ENCODE assay signal across 8 mouse cellular contexts in genomic region chr8:122548891-122549439, GRCm38 (mm10). TPM values are rescaled to one million over a fixed set of nuclear protein-coding genes. Genes with fewer than 3 reads are reported as not detected.
DNase-seq lines count a peak whose midpoint lies in the region; ATAC-seq lines count a peak whose summit lies in the region.

No protein-coding gene starts in this region.

- H3K27ac ChIP-seq in heart, embryonic 13.5 days (replicated peaks) = peak overlapping the region; percentile 84
- H3K27ac ChIP-seq in limb, embryonic 15.5 days = 0 out of 2 replicates have a peak overlapping the region, but pooled peaks have one; percentile 40

- H3K27me3 ChIP-seq in heart, embryonic 13.5 days (replicated peaks) = no peaks in the 10 kb centered on the region
- H3K27me3 ChIP-seq in limb, embryonic 15.5 days = no peaks in the 10 kb centered on the region

- H3K4me3 ChIP-seq in heart, embryonic 13.5 days = peak overlapping the region; percentile 72
- no peak overlapping the region for H3K4me3 ChIP-seq in limb, embryonic 15.5 days

- intact Hi-C loops in heart, postnatal 36 days (cut with DNase I) = loop anchor here (2.0 kb wide), 1 partner anchor 32 kb away; no protein-coding TSS in a partner anchor

- H3K4me2 ChIP-seq in heart, embryonic 13.5 days = peak overlapping the region; percentile 80
- peak overlapping the region; percentile 87 for H3K4me2 ChIP-seq in limb, embryonic 15.5 days

- H3K4me1 ChIP-seq in heart, embryonic 13.5 days = peaks cover 66% of the 10 kb centered on the region
- H3K4me1 ChIP-seq in limb, embryonic 15.5 days = peaks cover 51% of the 10 kb centered on the region

- no peaks in the 10 kb centered on the region for H3K9me3 ChIP-seq in heart, embryonic 13.5 days
- no peaks in the 10 kb centered on the region for H3K9me3 ChIP-seq in limb, embryonic 15.5 days

- H3K9ac ChIP-seq in heart, embryonic 13.5 days = peak overlapping the region; percentile 90
- no peak overlapping the region for H3K9ac ChIP-seq in limb, embryonic 15.5 days

- ATAC-seq in heart, embryonic 13.5 days (ENCODE audit: extremely low read depth, insufficient number of reproducible peaks, low FRiP score, low TSS enrichment) = no peak
- ATAC-seq in limb, embryonic 15.5 days (ENCODE audit: insufficient number of reproducible peaks, low FRiP score, low TSS enrichment, low read depth) = no peak

- no peaks in the 10 kb centered on the region for H3K36me3 ChIP-seq in heart, embryonic 13.5 days
- no peaks in the 10 kb centered on the region for H3K36me3 ChIP-seq in limb, embryonic 15.5 days

- no peak for DNase-seq in heart, postnatal 36 days
- peak; percentile 76 for DNase-seq in CD4-positive helper T cell, adult 2 months (ENCODE audit: low read depth, low spot score)
- peak; percentile 63 for DNase-seq in c-Kit-positive CD71-positive TER-119-negative erythroid progenitor cells, embryonic 14.5 days (ENCODE audit: low read depth)
- no peak for DNase-seq in adrenal gland, adult (ENCODE audit: inconsistent age in 2 of 2, low spot score in 1 of 2)
- no peak for DNase-seq in adrenal gland, postnatal 25 days
- no peak for DNase-seq in left cerebral cortex, adult 18-20 months (ENCODE audit: low spot score in 2 of 2)

- 73% methylated on average over 3 of the region's 3 CpGs for WGBS in heart, embryonic 13.5 days
- 59% methylated on average over 3 of the region's 3 CpGs for WGBS in limb, embryonic 15.5 days

RNA-seq across cellular contexts. Expression of gene Piezo1, which starts 2.2 kb away (rescaled TPM):
- 12.9 and 15.4 TPM in 2 replicates for polyA plus RNA-seq in heart, embryonic 13.5 days (2015; fragmentation: Nextera tagmentation; extraction: Ambion mirVana)
- total RNA-seq in heart, postnatal 36 days (2021) = 10 to 100 TPM; 18.8 to 21.6 TPM
- 17.5 and 23.3 TPM in 2 replicates for polyA plus RNA-seq in limb, embryonic 15.5 days (2015; fragmentation: Nextera tagmentation; extraction: Ambion mirVana)
- 18.3 and 20.1 TPM in 2 replicates for total RNA-seq in adrenal gland, postnatal 25 days (2021)
- 1 to 10 TPM; 5.2 to 5.5 TPM for total RNA-seq in left cerebral cortex, adult 18-20 months (2021)

RNA-seq across cellular contexts. Expression of gene Cdt1, which starts 18.9 kb away (rescaled TPM):
- 31.0 and 34.6 TPM in 2 replicates for polyA plus RNA-seq in heart, embryonic 13.5 days (2015; fragmentation: Nextera tagmentation; extraction: Ambion mirVana)
- total RNA-seq in heart, postnatal 36 days (2021) = 1 to 10 TPM; 2.4 to 2.5 TPM
- polyA plus RNA-seq in limb, embryonic 15.5 days (2015; fragmentation: Nextera tagmentation; extraction: Ambion mirVana) = 31.8 and 36.1 TPM in 2 replicates
- total RNA-seq in adrenal gland, postnatal 25 days (2021) = 12.5 and 17.7 TPM in 2 replicates
- total RNA-seq in left cerebral cortex, adult 18-20 months (2021) = 1 to 10 TPM; 2.9 to 3.9 TPM

RNA-seq across cellular contexts. Expression of gene Aprt, which starts 27.7 kb away (rescaled TPM):
- 251 and 271 TPM in 2 replicates for polyA plus RNA-seq in heart, embryonic 13.5 days (2015; fragmentation: Nextera tagmentation; extraction: Ambion mirVana)
- 10 to 100 TPM; 29.8 to 38.9 TPM for total RNA-seq in heart, postnatal 36 days (2021)
- polyA plus RNA-seq in limb, embryonic 15.5 days (2015; fragmentation: Nextera tagmentation; extraction: Ambion mirVana) = 268 and 295 TPM in 2 replicates
- 50.6 and 66.4 TPM in 2 replicates for total RNA-seq in adrenal gland, postnatal 25 days (2021)
- total RNA-seq in left cerebral cortex, adult 18-20 months (2021) = 10 to 100 TPM; 48.4 to 52.0 TPM

Comparison
In these comparisons a context has a peak if more than half of its experiments do, and no peak if none do; other contexts are left out.
1. DNase-seq: peak in CD4-positive helper T cell, adult 2 months (single experiment) and c-Kit-positive CD71-positive TER-119-negative erythroid progenitor cells, embryonic 14.5 days (single experiment); none in heart, postnatal 36 days (0 of 2), adrenal gland, adult (0 of 2), adrenal gland, postnatal 25 days (single experiment) and left cerebral cortex, adult 18-20 months (0 of 2).